Mouse (Mus musculus): ENCODE measurements around the gene Snu13. TPM values are rescaled to one million over a fixed set of nuclear protein-coding genes. Genes with fewer than 3 reads are reported as not detected.

Snu13 gene
- total RNA-seq (2014; fragmentation: Nextera tagmentation): 295 and 336 TPM in 2 replicates
- 286 and 307 TPM in 2 replicates for total RNA-seq (2017)

GRCm38 (mm10) chr15:82047080-82047883, at the start of gene Snu13:
TSS of gene Snu13 (minus strand) at chr15:82047598.
- ATAC-seq (replicated peaks; ENCODE audit: low FRiP score, low TSS enrichment, poor library complexity, severe bottlenecking): peak; percentile 79

- ATAC-seq (replicated peaks; ENCODE audit: low FRiP score, low TSS enrichment, poor library complexity, severe bottlenecking): no peak
Measured at GRCm38 (mm10) chr15:82091061-82091460, 43.7 kb upstream of the Snu13 start.

- peak; percentile 30; the same call in 1 of the 2 replicates for ATAC-seq (replicated peaks; ENCODE audit: low FRiP score, low TSS enrichment, poor library complexity, severe bottlenecking)
Measured at GRCm38 (mm10) chr15:82087266-82087665, 39.9 kb upstream of the Snu13 start.

- ATAC-seq (replicated peaks; ENCODE audit: low FRiP score, low TSS enrichment, poor library complexity, severe bottlenecking): no peak
Measured at GRCm38 (mm10) chr15:82086131-82086530, 38.7 kb upstream of the Snu13 start.

- ATAC-seq (replicated peaks; ENCODE audit: low FRiP score, low TSS enrichment, poor library complexity, severe bottlenecking): no peak
Measured at GRCm38 (mm10) chr15:82085606-82086005, 38.2 kb upstream of the Snu13 start.

GRCm38 (mm10) chr15:82081161-82081560, 33.8 kb upstream of the Snu13 start:
- peak; percentile 88 for ATAC-seq (replicated peaks; ENCODE audit: low FRiP score, low TSS enrichment, poor library complexity, severe bottlenecking)

- no peak for ATAC-seq (replicated peaks; ENCODE audit: low FRiP score, low TSS enrichment, poor library complexity, severe bottlenecking)
Measured at GRCm38 (mm10) chr15:82079883-82080282, 32.5 kb upstream of the Snu13 start.

GRCm38 (mm10) chr15:82073490-82073889, 26.1 kb upstream of the Snu13 start:
- 0 out of 2 replicates have a peak, but pooled peaks have one; percentile 37 for ATAC-seq (replicated peaks; ENCODE audit: low FRiP score, low TSS enrichment, poor library complexity, severe bottlenecking)

GRCm38 (mm10) chr15:82071816-82072469, 24.5 kb upstream of the Snu13 start:
- ATAC-seq (replicated peaks; ENCODE audit: low FRiP score, low TSS enrichment, poor library complexity, severe bottlenecking): no peak

GRCm38 (mm10) chr15:82069898-82070297, 22.5 kb upstream of the Snu13 start, which contains the start of gene Mei1:
TSS of gene Mei1 (plus strand) at chr15:82069996.
- no peak for ATAC-seq (replicated peaks; ENCODE audit: low FRiP score, low TSS enrichment, poor library complexity, severe bottlenecking)

- ATAC-seq (replicated peaks; ENCODE audit: low FRiP score, low TSS enrichment, poor library complexity, severe bottlenecking): 0 out of 2 replicates have a peak, but pooled peaks have one; percentile 60
Measured at GRCm38 (mm10) chr15:82065511-82065910, 18.1 kb upstream of the Snu13 start.

GRCm38 (mm10) chr15:82063909-82064308, 16.5 kb upstream of the Snu13 start:
- no peak for ATAC-seq (replicated peaks; ENCODE audit: low FRiP score, low TSS enrichment, poor library complexity, severe bottlenecking)

GRCm38 (mm10) chr15:82058719-82059201, 11.4 kb upstream of the Snu13 start, which contains the start of gene 4930407I10Rik:
TSS of gene 4930407I10Rik (plus strand) at chr15:82059151.
- ATAC-seq (replicated peaks; ENCODE audit: low FRiP score, low TSS enrichment, poor library complexity, severe bottlenecking): no peak

- ATAC-seq (replicated peaks; ENCODE audit: low FRiP score, low TSS enrichment, poor library complexity, severe bottlenecking): no peak
Measured at GRCm38 (mm10) chr15:82052544-82052943, 5.1 kb upstream of the Snu13 start.

- ATAC-seq (replicated peaks; ENCODE audit: low FRiP score, low TSS enrichment, poor library complexity, severe bottlenecking): peak; percentile 49
Measured at GRCm38 (mm10) chr15:82046246-82046891, 1.0 kb downstream of the Snu13 start.

- peak; percentile 41; the same call in 1 of the 2 replicates for ATAC-seq (replicated peaks; ENCODE audit: low FRiP score, low TSS enrichment, poor library complexity, severe bottlenecking)
Measured at GRCm38 (mm10) chr15:82044166-82044784, 3.1 kb downstream of the Snu13 start.

- peak; percentile 74 for ATAC-seq (replicated peaks; ENCODE audit: low FRiP score, low TSS enrichment, poor library complexity, severe bottlenecking)
Measured at GRCm38 (mm10) chr15:82040650-82041049, 6.7 kb downstream of the Snu13 start.

GRCm38 (mm10) chr15:82035904-82036689, 11.3 kb downstream of the Snu13 start:
- ATAC-seq (replicated peaks; ENCODE audit: low FRiP score, low TSS enrichment, poor library complexity, severe bottlenecking): no peak

GRCm38 (mm10) chr15:82033762-82034161, 13.6 kb downstream of the Snu13 start, which contains the start of gene Desi1:
TSS of gene Desi1 (minus strand) at chr15:82033862.
- no peak for ATAC-seq (replicated peaks; ENCODE audit: low FRiP score, low TSS enrichment, poor library complexity, severe bottlenecking)
